Mouse (Mus musculus) lung, postnatal 14 days (tissue): ENCODE measurements around the gene Gm10392.

ENCODE experiments used
- DNase-seq: peaks from one replicate; pipeline ENCODE4 v3.0.0; 2021

Gene Gm10392

DNA sequence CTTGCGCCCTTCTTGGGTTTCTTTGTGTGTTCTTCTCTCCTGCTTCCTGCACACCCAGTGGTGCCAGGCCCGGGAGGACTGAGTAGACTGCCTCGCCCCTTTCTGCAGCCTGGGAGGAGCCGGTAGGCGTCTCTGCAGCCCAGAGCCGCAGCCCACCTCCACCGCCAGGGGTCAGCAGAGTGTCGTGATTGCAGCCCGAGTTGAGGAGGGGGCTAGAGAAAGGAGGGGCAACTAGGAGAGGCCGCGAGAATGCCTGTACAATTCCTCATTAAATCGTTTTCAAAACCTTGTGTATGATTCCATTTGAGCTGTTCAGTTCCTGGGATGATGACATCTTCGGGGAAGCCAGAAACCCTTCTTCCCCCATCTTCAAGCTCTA is 27.9 kb downstream of the Gm10392 start:
- peak; percentile 93 for DNase-seq

DNA sequence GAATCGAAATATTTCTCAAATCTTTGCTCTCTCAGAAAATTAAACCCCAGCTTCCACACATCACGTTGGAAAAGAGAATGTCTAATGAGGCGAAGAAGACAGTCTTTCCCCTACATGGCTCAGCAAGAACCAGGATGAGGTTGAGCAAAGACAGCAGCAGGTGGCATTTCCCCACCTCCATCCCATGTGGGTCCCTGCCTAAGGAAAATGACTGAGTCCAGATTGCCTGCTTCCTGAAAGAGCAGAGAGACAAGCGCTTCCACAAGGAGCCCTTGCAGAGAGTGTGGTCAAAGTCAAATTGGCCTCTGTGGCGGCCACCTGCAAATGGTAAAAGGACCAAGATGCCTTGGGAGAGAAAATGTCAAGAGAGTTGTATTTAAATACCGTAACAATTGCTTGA is 28.5 kb downstream of the Gm10392 start:
- no peak for DNase-seq

DNA sequence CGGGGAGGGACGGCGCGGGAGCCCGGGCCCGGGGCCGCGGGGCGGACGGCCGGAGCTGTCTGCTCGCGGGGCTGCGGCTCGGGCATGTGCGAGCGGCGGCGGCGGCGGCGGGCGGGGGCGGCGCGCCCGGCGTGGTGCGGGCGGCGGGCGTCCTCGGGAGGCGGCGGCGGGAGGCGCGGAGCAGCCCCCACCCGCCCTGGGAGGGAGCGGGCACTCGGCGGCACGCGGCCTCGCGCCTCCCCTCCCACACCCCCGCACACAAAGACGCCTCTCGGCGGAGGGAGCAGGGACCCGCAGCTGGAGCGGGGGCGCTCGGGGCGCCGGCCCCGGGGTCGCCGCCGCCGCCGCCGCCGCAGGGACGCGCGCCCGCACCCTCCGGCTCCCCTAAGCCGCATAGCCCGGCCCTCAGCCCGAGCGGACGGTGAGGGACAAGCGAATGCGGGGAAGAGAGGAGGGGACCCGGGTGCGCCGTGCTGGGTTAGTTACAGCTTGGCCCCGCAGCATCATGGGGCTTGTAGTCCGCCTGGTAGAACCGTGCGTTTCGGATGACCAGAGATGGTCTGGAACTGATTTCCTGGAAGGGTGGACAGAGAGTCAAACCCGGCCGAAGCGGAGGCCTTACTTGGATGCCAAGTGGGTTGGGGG is 29.3 kb downstream of the Gm10392 start, which contains the start of gene Ankrd13b:
Gene Ankrd13b (minus strand): TSS at position 88 of the 645 bp plus-strand sequence.
- DNase-seq, result peak; percentile 74

DNA sequence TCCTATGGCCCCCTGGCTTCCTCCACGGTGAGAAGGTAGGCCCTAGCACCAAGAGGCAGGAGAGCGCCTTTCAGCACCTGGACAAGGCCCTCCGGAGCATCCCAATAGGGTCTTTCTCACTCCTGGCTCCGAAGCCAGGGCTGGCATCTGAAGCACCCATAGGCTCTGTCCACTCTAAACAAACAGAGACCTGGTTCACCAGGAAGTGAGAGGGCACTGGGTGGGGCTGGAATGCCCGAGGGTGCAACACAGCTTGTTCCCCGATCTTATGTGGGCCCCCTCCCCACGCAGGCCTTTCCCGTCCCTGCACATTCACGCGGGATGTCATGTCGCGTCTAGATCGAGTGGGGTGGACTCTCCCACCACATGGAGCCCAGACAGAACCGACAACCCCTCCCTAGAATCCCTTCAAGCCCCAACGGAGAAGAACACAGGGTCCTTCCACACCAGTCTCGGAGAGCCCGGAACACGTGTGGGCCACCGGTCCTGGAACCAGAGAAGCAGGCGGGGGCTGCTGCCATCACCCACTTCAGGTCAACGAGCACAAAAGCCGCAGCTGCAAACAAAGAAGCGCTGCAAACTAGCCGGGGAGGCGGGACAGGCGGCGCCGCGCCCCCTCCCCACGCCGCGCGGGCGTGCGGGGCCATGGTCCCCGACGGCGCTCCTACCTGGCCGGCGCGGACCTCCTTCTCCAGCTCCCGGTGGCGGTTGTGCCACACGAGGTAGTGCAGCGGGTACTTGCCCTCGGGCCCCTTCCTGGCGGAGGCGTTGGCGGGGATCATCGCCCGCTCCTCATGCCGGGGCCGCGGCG is 30.0 kb downstream of the Gm10392 start:
- no peak for DNase-seq

DNA sequence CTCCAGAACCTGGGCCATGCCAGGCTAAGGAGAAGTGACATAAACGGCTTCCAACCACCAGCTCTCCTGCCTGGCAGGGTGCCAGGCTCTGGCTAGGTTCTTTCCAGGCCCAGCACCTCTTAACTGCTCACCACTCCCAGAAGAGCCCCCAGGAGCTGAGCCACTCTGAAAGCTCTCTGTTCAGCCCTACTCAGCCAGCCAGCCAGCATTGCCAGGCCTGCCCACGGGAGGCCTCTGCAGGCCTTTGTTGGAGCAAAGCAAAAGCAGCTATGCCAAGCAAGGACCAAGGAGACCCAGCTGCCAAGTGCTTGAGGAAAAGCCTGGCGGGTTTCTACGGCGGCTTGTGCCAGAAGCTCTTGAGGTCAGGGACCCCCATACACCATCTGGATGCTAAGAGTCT is 32.2 kb downstream of the Gm10392 start:
- DNase-seq, result no peak

DNA sequence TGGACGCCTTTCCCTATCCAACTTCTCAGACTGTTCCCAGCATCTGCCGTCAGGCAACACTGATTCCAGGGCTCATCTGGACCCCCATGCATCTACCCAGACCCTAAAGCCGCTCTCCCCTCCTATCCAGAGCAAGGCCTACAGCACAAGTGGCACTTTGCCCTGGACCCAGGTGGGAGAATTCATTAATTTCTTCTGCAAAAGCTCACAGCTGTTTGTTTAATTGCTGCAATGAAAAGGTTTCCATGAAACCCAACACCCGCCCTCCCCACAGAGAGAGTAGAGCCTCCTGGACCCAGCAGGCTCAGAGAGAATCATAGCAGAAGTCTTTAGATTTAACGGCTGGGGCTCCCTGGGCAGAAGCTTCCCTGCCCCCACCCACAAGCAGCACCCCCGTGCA is 33.8 kb downstream of the Gm10392 start:
- no peak for DNase-seq

DNA sequence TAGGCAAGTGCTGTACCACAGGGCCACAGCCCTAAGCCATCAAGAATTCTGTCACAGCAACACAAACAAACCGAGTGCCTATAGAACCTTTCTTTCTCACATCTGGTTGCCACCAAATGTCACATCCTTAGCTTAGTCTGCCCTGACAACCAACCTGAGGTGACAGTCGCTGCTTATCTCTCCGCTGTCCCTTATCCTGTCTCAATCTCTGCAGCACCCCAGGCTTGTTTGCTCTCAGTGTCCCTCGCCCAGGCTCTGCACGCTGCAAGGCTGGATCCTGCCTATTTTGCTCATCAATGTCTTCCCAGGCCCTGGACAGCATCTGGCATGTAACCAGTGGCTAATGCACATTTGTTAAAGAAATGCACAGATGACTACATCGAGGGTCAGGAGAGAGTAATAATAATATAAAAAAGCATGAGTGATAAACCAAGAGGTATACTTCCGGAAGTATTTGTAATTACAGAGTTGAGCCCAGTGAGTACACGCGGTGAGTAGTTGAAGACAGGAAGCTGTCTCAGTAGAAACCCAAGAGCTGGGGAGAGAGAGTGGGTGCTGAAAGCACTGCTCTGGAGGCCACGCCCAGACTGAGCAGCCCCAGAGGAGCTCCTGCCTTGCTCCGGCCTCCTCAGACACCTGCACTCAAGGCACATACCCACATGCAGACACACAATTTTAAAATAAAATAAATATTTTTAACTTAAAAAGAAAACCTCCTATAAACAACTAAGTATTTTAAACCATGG is 35.3 kb downstream of the Gm10392 start:
- DNase-seq, result no peak

DNA sequence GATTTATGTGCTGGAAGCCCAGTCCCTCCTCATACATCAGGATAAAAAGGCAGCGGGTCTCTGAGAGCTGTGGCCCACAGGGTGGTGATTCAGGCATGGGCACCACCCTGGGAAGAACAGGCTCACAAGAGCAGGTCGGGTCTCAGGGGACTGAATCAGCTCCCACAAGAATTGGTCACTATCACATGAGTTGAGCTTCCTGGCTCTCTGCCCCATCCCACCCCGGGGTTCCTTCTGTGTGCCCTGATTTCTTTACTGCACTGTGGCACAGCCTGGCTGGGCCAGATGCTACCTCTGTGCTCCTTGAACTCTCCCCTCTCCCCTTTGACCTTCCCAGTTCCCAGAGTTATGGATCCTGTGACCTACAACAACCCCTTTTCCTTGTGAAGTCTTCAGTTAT is 36.0 kb downstream of the Gm10392 start:
- no peak for DNase-seq

DNA sequence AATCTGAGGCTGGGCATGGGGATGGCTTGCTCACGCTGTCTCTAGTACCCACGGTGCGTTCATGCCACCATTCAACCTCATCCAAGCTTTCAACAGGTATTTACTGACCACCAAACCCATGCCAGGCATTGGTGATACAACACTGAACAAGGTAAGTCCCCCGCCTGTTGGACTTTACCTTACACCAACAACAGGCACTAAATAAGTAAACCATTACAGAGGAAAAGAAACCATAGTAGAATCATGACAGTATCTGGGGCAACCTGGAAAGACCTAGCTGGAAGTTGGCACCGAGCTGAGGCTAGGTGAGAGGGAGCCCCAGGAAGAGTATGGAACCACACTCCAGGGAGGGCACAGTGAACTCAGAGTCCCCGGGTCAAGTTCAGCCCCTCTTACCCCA is 42.1 kb downstream of the Gm10392 start:
- DNase-seq, result no peak

DNA sequence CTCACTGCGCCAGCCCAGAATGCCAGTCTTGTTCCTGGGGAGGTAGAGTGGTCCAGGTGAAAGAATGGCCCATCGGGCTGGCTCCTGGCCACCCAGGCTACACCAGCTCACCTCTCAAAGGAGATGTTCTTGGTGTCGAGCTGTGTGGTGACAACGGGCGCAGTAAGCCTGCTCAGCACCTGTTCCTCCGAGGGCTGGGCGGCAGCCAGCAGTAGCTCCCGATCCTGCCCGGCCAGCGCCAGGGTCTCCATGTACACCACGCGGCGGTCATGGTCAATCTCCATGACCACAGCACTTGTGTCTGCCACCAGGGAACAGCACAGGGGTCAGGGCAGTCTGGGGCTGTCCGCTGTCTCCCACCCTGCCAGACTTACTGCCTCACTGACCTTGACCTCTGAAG is 42.8 kb downstream of the Gm10392 start:
- no peak for DNase-seq

DNA sequence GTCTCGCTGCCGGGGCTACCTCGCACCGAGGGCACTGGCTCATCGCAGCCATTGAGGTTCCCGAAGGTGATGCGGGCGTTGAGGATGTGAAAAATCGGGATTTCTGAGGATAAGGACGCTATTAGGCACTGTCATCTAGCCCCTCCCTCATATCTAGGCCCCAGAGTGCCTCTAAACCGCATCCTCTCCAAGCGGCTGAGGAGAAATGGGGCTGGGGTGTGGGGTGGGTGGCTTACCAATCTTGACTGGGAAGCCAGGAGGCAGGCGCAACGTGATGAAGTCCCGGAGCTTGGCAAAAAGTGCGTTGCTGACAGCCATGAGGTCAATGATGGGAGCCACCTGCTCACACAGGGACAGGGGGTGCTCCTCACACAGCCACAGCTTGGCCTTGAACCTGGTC is 46.2 kb downstream of the Gm10392 start:
- no peak for DNase-seq

DNA sequence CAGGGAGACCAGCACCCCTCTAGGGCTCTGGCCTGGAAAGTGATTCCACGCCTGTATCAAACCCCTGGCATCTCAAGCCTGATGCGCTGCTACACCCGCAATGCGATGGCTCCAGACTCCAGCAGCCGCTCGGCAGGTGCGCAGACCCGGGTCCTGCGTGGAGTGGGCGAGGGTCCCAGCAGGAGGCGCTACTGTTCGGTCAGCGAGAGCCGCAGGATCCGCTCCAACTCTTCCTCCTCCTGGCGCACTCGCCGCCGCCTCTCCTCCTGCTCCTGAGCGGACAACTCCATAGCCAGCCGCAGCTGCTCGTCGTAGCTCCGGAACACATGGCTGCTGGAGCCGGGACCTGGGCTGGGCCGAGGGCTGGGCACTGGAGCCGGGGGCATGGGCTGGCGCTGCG is 47.6 kb downstream of the Gm10392 start:
- DNase-seq, result no peak

DNA sequence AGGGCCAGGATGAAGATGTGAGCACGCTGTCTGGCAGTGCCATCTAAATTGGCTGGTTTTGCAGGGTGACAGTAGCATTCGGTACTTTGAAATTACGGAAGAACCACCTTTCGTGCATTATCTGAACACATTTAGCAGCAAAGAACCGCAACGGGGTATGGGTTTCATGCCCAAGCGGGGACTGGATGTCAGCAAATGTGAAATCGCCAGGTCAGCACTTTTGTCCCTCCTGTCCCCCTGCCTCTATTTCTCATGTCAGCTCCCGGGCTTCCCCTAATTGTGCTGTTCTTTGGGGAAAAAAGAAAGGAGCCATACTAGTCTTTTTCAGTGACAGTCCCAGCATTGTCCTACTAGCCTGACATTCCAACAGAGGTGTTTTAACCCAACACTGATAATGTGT is 50.6 kb downstream of the Gm10392 start:
- DNase-seq, result no peak

DNA sequence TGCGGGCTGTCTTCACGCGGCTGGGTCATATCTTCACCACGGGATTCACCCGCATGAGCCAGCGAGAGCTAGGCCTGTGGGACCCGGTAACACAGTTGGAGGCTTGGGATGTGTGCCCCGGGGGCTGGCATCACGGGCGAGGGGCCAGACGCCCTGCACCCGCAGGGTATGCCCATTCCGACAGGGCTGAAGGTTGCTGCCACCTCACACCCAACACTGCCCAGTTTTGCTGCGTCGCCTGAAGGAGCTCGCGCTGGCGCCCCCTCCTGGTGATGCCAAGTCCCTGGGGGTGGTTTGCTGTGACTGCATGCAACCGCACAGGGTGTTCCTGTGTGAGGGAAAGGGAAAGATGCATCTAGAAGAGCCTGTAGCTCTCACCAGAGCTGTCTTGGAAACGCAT is 51.2 kb downstream of the Gm10392 start:
- DNase-seq, result peak; percentile 87

DNA sequence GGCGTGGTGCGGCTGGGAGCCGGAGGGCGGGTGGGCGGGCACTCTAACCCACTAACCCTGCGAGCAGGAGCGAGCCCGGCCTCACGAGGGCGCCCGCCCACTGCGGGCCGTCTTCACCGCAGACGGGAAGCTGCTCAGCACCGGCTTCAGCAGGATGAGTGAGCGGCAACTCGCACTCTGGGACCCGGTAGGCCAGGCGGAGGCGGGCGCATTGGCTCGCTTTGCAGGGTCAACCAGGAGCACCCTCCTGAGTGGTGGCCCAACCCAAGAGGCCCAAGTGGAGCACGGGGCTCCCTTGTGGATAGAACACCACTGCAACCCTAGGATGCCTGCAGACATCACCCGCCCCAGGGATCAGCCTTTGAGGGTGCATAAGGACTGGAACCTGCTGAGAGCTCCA is 51.8 kb downstream of the Gm10392 start:
- peak; percentile 86 for DNase-seq
